Mouse (Mus musculus) adipocyte (in vitro differentiated cells): Measurements from ENCODE around the gene Tardbp.
A peak's percentile ranks its signal among the peaks of the same experiment; 100 is the strongest.

Source experiments
- DNase-seq: peaks from one replicate; pipeline ENCODE4 v3.0.0-alpha.2; 2016; ENCODE audit warnings: low spot score

Gene Tardbp

DNA sequence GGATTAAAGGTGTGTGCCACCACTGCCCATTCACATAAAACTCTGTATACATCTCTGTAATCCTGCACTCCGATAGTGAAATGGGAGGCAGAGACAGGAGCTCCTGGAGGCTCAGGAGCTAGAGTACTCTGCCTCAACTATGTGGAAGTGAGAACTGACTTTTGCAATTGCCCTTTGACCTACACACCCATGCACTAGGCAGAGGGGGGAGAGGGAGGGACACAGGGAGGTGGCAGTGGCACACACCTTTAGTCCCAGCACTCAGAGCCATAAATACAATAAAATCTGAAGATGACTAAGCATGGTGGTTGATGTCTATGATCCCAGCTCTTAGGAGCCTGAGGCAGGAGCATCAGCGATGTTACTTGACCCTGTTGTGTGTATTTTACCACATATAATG, 12.6 kb upstream of the Tardbp start:
- DNase-seq = no peak

DNA sequence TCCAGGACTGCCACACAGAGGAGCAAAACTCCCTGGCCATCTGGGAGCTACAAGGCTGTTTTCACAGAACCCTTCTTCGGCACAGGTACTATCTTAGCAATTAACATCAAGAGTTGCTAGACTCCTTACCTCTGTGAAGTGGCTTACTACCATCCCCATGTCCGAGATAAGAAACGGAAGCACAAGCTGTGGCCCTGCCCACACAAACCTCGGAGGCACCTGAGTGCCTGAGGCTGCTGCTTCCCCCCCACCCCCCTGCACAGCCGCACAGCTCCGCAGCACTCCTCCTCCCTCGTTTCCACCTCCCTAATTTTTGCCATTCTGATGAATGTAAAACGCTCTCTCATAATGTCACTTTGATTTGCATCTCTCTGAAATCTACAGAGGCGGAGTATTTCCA, 11.5 kb upstream of the Tardbp start:
- no peak for DNase-seq

DNA sequence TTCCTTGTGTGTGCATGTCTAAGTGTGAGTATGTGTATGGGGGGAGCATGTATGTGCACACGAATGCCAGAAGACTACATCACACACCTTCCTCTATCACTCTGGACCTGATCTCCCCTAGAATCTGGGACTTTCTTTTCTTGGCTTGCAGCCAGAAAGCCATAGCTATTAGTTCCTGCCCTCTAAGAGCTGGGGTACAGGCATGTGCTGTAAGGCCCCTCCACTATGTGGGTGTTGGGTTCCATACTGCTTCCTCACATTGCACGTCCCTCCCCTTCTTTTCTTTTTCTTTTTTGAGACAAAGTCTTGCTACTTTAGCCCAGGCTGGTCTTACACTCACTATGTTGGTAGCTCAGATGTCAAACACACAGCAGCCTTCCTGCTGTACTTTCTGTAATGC, 8.5 kb upstream of the Tardbp start:
- DNase-seq = no peak

DNA sequence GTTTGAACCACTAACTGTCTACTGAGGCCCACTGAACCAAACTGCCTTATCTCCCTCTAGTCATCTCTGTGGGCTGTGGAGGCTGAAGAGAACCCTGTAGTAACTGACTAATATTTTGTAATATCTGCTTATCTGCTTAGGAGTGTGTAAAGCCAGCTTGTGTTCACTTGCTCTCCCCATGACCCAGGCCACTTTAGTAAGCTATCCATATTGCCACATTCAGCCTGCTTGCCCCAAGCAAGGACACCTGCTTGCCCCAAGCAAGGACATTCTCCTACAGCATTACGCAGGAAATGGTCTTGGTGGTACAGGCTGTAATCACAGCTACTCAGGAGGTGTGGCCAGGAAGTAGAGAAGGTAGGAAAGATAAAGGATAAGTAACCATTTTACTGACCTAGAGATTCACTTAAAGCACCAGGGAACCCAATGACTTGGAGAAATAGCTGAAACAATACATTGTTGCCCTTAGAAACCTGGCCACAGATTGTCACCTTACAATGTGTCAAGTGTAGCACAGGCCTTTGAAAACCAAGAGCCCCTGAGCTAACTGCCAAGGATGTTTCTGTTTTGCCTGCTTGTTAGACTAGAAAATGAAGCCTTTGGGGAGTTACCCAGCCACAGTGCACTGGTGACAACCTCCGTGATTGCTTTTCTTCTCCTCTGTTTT, 6.7 kb upstream of the Tardbp start:
- DNase-seq = no peak

DNA sequence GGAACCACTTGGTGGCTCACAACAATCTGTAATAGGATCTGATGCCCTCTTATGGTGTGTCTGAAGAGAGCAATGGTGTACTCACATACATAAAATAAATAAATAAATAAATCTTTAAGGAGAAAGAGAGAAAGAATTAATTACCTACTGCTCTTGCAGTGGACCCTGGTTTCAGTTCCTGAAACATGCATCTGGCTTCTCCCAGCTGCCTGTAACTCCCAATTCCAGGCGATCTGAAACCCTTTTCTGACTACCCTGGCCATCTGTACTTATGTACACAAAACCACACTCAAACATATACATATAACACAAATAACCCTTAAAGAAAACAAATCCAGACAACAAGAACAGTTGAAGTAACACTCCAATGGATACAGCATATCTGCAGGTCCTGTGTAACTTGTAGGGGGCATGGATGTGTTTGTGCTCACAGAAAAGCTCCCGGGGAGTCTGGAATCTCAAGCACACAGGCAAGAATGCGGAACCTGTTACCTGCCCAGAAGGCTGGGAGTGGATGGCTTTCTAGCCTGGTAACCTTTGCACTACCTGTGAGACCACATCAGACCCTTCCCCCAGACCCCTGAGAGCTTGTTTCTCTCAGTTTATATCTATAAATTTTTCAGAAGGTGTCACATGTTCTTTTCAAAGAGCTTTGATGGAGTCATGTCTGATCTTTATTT, 5.3 kb upstream of the Tardbp start:
- no peak for DNase-seq

DNA sequence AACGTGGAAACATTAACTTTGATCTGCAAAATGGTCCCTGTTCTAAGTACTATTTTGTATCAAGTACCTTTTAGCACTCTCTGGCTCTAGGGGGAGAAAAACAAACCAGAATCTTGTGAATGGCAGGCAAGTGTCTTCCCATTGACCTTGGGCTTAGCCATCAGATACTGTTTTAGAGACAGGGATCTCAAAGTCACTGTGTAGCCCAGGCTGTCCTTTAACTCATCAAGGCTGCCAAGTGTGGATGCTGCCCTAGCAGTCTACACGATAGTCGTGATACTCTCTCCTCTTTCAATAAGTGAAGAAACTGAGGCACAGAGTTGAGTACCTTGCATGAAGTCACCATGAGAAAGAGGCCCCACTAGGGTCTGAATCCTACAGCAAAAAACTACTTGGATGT, 427 bp upstream of the Tardbp start:
- DNase-seq = no peak

DNA sequence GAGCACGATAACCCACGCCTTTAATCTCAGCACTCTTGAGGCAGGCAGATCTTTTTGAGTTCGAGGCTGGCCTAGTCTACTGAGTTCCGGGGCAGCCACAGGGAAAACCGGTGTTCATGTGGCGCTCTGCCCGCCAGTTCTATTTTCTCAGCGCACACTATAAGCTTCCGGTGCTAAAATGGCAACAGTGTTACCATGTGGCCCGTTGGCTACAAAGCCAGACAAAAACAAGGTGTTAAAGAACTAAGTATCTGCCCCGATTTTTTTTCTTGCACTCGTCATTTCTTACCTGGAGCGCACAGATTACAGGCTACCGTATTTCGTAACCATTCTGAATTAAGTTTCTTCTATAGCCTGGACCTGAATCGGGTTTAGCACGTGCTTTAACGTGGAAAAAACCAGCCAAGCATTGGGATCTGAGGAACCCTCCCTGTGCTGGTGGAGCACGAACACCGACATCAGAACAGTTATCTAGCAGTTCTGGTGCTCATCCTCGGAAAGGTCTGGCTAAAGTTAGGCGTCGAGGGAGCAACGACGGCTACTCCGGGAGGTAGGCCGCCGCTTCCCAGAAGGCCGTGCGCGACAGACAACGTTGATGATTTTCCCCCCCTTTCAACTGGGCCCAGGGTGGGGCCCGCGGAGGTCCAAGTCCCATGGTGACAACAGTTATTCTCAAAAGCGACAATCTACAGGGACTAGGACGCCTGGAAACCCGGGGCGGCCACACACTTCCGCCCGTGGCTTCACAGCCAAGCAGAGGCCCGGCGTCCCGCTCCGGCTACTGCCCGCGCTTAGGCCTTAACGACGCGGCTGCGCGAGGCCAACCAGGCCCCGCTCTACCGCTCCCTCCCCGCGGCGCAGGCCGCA, 830 bp downstream of the Tardbp start:
- DNase-seq = peak; percentile 63

DNA sequence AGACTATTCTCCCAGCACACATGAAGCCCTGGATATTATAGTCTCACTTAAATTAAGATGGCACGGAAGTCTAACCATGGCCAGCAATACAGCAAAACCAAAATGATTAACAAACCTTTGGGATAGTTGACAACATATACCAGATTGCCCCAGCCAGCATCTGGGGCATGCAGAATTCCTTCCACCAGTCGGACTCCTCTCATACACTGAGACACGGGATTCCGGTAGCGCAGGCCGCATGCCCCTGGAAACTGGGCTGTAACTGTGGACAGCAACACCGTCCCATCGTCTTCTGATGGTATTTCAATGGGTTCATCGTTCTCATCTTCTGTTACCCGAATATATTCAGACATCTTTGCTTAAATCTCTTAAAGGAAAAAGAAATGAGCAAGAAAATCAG, 1.8 kb downstream of the Tardbp start:
- DNase-seq = no peak

DNA sequence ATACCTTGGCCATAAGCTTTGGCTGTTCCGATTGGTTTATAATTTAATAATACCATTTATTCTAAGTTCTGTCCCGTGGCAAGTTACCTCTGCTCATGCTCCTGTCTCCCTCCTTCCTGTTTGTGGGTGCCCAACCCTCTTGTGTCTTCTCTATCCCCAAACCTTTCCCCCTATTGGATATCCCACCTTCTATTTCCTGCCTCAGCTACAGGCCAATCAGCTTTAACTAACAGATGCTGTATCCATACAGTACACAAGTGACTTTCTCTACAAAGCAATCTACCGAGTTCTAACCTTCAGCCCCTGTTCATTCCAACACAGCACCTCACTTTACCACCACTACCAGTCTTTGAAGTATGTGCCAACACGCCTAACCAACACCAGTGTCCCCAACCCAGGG, 3.2 kb downstream of the Tardbp start:
- DNase-seq = no peak

DNA sequence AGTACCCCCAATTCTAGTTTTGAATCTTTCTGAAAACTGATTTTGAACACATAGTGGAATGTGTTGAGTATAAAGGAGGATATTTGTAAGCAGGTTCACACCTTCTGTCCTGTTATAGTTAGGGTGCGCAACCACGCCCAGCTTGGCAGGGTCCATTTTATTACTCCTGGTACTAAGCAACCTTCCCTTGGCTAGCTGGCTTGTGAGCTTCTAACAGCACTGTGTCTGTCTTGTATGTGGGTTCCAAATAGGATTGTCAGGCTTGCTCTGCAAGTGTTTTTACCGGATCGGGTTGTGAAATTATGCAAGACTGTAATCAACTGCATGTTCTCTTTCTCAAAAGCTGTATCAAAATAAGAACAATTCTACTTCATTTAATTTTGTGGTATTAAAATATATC, 4.3 kb downstream of the Tardbp start:
- no peak for DNase-seq

DNA sequence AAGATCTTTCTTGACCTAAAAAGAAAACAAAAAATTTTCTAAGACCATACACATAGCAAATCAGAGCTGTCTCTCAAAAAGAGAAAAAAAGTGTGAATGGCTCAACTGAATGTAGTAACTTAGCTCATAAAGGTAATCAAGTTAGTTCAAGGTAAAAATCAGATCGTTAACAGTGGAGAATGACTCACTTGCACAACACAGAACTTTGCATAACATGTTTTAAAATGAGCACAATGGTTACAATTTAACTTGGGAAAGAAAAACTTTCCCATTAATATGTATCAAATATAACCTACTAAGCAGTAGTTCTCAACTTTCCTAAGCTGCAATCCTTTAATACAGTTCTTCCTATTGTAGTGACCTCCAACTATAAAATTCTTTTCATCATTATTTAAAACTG, 6.1 kb downstream of the Tardbp start:
- no peak for DNase-seq

DNA sequence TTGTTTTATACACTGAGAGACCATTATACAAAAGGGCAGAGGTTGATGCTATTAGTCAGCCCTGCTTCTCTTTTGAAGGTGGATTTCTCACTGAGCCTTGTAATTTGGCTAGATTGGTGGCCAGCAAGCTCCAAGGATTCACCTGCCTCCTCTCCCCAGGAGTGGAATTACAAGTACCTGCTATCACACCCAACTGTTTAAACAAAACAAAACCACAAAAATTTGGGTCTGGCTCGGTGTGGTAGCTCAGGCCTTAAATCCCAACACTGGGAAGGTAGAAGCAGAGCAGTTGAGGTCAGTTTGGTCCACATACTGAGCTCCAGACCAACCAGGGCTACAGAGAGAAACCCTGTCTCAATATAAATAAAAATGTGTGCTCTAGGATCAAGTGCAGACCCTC, 7.0 kb downstream of the Tardbp start:
- no peak for DNase-seq

DNA sequence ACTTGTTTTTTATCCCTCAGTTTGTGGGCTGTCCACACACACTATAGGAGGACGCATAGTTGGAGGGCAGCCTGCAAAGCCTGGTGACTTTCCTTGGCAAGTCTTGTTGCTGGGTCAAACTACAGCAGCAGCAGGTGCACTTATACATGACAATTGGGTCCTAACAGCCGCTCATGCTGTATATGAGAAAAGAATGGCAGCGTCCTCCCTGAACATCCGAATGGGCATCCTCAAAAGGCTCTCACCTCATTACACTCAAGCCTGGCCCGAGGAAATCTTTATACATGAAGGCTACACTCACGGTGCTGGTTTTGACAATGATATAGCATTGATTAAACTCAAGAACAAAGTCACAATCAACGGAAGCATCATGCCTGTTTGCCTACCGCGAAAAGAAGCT, 13.1 kb downstream of the Tardbp start:
- no peak for DNase-seq

DNA sequence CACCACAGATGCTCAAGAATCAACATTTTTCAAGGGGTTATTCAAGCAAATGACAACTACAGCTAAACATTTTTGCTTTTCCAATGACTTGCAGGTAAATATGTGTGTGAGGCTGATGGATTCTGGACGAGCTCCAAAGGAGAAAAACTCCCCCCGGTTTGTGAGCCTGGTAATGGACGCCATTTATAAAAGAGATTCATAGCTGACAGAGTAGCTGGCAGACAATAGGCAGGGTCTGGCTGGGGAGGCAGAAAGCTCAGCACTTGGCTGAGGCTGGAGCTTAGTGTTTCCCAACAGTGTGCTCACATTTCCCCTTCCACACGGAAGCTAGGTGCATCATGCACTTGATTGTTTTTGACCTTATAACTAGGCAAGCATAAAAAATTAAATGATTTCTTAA, 14.3 kb downstream of the Tardbp start:
- DNase-seq = no peak

DNA sequence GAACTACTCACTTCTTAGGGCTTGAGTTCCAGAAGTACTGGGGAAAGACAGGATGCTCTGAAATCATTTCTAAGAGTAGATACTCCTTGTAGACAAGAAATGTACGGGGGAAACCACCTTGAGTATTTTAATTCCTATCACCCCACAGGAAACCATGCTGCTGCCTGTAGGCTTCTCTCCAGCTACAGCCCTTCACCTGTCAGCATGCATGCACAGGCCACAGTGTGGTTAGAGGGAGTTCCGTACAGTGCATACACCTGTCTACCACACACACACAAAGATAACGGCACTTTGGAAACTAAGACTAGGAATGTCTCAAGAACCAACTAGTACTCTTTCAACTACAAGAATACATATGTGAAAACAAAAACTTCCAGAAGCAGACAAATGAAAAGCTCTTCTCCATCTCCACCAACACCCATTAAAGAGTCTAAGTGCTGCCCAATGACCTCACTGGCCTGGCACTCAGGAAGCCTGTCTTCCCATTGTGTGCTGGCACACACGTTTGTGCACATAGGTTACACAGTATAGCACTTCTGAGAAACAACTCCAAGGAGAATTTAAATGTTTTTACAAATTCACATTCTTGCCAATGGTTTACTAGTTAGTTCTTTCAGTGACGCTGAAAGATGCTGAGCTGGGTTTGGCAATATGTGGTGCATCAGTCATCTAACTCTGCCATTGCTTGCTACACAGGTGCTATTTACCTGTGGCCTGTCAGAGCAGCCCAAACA, 16.0 kb downstream of the Tardbp start:
- DNase-seq = no peak

DNA sequence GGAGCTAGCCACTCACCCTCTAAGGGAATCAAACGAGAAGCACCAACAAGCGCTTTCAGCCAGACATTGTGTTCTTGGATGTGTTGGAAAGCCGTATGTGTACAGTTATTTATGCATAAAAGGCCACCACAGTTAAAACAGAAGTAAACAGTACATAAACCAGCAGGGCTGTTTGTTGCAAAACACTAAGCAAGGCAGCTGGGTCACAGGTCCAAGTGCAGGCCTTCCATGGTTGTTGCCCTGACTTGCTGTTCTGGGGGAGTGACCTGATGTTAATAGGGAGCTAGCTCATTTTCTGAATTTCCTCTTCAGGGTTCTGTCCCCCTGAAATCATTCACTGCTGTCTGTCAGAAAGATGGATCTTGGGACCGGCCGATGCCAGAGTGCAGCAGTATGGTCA, 17.0 kb downstream of the Tardbp start:
- peak; percentile 59 for DNase-seq

DNA sequence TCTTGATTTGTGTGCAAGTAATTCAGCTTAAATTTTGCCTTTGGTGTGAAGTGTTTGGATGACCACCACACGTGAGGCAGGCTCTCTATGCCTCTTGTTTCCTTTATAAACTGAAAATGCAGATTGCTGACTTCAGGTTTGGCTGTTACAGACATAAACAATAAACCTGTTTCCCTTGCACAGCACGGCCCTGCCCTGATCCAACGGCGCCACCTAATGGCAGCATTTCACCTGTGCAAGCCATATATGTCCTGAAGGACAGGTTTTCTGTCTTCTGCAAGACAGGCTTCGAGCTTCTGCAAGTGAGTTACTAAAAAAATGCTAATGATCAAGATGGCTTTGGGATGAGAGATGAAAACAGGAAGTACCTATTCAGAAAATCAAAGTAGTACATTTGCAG, 19.1 kb downstream of the Tardbp start:
- peak; percentile 76 for DNase-seq

DNA sequence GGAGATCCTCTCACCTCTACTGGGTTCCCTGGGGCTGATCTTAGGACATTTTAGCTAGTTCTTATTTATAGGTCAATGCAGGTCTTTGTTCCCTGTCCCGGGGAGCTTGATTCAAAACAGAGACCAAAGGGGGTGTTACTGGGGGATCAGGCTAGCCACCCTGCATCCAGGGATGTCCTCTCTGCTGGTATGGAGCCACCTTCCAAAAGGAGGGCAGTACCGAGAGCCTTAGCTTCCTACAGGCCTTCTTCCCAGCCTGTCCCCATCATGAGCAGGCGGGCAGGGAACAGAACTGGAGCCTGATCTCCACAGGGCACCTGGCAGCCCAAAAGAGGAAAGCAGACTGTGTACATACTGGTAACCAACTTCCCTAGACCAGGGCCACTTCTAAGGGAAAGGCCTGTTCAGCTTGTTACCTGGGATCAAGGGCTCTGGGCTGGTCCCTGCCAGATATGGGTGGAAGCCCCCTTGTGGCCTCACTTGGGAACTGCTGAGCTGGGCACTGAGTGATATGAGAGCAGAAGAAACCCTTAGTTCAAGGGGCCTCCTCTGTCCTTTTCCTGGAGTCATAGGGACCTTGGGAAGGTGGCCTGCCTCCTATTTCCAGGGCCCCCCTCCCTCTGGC, 22.2 kb downstream of the Tardbp start:
- peak; percentile 46 for DNase-seq

DNA sequence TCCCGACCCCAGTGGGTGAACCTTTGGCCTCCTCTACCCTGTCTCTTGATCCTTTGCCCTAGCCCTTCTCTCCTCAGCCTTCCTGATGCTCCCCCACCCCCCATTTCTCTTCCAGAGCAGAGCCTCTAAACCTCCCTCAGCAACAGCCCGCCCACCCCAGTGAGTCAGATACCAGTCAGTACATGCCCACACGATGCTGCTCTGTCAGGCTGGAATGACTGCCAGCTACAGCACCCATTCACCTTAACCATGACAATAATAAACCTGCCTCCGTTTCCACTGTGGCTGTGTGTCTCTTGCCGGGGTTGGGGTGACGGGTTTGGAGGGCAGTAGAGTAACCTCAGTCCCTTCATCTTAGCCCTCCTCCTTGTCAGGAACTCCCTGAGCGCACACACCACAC, 22.7 kb downstream of the Tardbp start:
- no peak for DNase-seq

DNA sequence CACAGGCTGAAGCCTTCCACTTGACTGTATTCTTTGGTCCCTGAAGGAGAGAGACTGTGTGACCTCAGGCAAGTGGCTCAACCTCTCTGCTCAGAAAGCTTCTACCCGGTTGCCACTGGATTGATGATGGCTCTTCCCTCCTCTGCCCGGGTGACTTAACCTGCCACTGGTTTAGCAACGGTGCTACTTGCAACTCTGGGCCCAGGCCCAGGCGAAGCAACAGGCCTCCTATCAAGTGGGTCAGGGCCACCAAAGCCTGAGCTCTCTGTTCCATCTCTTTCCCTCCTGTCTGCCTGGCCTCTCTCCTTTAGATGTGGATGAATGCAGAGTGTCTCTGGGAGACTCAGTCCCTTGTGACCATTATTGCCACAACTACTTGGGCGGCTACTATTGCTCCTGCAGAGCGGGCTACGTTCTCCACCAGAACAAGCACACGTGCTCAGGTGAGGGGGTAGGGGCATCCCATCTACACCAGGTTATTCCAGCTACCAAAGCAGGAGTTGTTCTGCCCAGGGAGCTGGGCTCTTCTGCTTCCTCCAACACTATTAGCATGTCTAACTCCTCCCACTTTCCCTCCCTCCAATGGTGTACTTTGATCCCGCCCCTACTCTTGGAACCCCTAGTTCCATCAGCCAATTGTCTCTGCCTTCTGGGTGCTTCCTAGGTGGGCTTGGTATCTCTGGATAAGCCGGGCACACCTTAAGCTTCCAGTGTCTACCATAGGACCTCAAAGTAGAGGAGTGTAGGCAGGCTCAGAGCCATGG, 23.3 kb downstream of the Tardbp start:
- DNase-seq = no peak
